Comparison of ENCODE assay signal across 8 mouse cellular contexts in the genomic region with DNA sequence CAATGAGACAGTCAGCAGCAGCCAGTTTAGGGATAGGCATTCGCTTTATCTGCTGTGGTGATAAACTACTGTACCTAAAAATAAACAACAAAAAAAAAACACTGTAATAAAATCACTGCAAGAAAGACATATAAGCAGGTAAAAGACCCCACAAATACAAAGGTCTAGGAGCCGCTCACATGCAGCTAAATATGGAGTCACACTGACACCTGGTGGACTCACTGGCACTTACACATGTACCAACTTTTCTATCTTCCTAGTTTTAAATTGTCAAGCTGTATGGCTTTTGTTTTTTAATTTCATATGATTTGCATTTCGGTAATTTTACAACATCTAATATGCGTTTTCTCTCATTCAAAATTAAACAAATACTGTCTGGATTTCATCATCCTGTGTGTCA. TPM values are rescaled to one million over a fixed set of nuclear protein-coding genes. Genes with fewer than 3 reads are reported as not detected.
DNase-seq lines count a peak whose midpoint lies in the region.

No protein-coding gene starts in this region.

- 75% methylated on average over 4 of the region's 4 CpGs for WGBS in limb, embryonic 10.5 days
- WGBS in heart, embryonic 10.5 days: 61% methylated on average over 4 of the region's 4 CpGs

- no peak overlapping the region for H3K27ac ChIP-seq in limb, embryonic 10.5 days
- H3K27ac ChIP-seq in heart, embryonic 10.5 days: no peak overlapping the region

- H3K36me3 ChIP-seq in limb, embryonic 10.5 days: peaks cover 24% of the 10 kb centered on the region
- peaks cover 8% of the 10 kb centered on the region; the same call in 1 of the 2 replicates for H3K36me3 ChIP-seq in heart, embryonic 10.5 days

- DNase-seq in layer of hippocampus, adult 11-12 months (ENCODE audit: low spot score): peak; percentile 15
- no peak for DNase-seq in layer of hippocampus, adult 9-11 months
- peak; percentile 37 for DNase-seq in ES-CJ7 (ENCODE audit: low read depth, low spot score)
- DNase-seq in embryo, embryonic 11 days: peak; percentile 33
- peak; percentile 41 for DNase-seq in limb, embryonic 10.5 days (ENCODE audit: low spot score)
- DNase-seq in heart, embryonic 10.5 days (ENCODE audit: low spot score): no peak
- no peak for DNase-seq in kidney, adult 11 months
- DNase-seq in urinary bladder, postnatal 10 days (ENCODE audit: low spot score): no peak

- H3K4me3 ChIP-seq in limb, embryonic 10.5 days: no peak overlapping the region
- no peak overlapping the region for H3K4me3 ChIP-seq in heart, embryonic 10.5 days

- no peaks in the 10 kb centered on the region for H3K9me3 ChIP-seq in limb, embryonic 10.5 days (replicated peaks)
- H3K9me3 ChIP-seq in heart, embryonic 10.5 days: no peaks in the 10 kb centered on the region

- no peaks in the 10 kb centered on the region for H3K4me1 ChIP-seq in limb, embryonic 10.5 days
- H3K4me1 ChIP-seq in heart, embryonic 10.5 days: no peaks in the 10 kb centered on the region

- no peaks in the 10 kb centered on the region for H3K27me3 ChIP-seq in limb, embryonic 10.5 days (ENCODE audit: low read depth, poor library complexity, severe bottlenecking)
- no peaks in the 10 kb centered on the region for H3K27me3 ChIP-seq in heart, embryonic 10.5 days (ENCODE audit: insufficient read depth, poor library complexity, severe bottlenecking)

RNA-seq across cellular contexts. Expression of gene Mettl4, which starts 14.4 kb away (rescaled TPM):
- polyA plus RNA-seq in limb, embryonic 10.5 days (2016; fragmentation: Nextera tagmentation; extraction: Ambion mirVana): 25.0 and 26.1 TPM in 2 replicates
- polyA plus RNA-seq in heart, embryonic 10.5 days (2016; fragmentation: Nextera tagmentation; extraction: Ambion mirVana): 18.1 and 18.8 TPM in 2 replicates

Comparison
In these comparisons a context has a peak if more than half of its experiments do, and no peak if none do; other contexts are left out.
1. DNase-seq: peak in layer of hippocampus, adult 11-12 months (single experiment), ES-CJ7 (single experiment), embryo, embryonic 11 days (single experiment) and limb, embryonic 10.5 days (single experiment); none in layer of hippocampus, adult 9-11 months (single experiment), heart, embryonic 10.5 days (single experiment), kidney, adult 11 months (single experiment) and urinary bladder, postnatal 10 days (single experiment).